Mouse (Mus musculus): ENCODE data around the gene Dclk1. TPM values are rescaled to one million over a fixed set of nuclear protein-coding genes. Genes with fewer than 3 reads are reported as not detected.

Gene Dclk1
- 2.0 TPM for polyA plus RNA-seq (2014; fragmentation: Illumina TruSeq; extraction: RNeasy Lipid Tissue Mini Kit (QIAGEN cat#74804); ENCODE audit: insufficient read depth, low read depth, low replicate concordance)

GRCm38 (mm10) chr3:55241730-55242421 is at the start of gene Dclk1:
TSS of gene Dclk1 (plus strand) at chr3:55242364.

GRCm38 (mm10) chr3:55472110-55472509 is 229.9 kb downstream of the Dclk1 start, which contains the start of gene Gm21954:
TSS of gene Gm21954 (minus strand) at chr3:55472210.

Other genes with a start within 250 kb of the Dclk1 start
- 0.71 TPM for gene Ccna1, start 186.9 kb upstream of the Dclk1 start, polyA plus RNA-seq (2014; fragmentation: Illumina TruSeq; extraction: RNeasy Lipid Tissue Mini Kit (QIAGEN cat#74804); ENCODE audit: insufficient read depth, low read depth, low replicate concordance)
- gene Spg20, start 130.3 kb upstream of the Dclk1 start, polyA plus RNA-seq (2014; fragmentation: Illumina TruSeq; extraction: RNeasy Lipid Tissue Mini Kit (QIAGEN cat#74804); ENCODE audit: insufficient read depth, low read depth, low replicate concordance): 14.5 TPM
- gene Ccdc169, start 105.0 kb upstream of the Dclk1 start, polyA plus RNA-seq (2014; fragmentation: Illumina TruSeq; extraction: RNeasy Lipid Tissue Mini Kit (QIAGEN cat#74804); ENCODE audit: insufficient read depth, low read depth, low replicate concordance): not detected
- gene Sohlh2, start 60.3 kb upstream of the Dclk1 start, polyA plus RNA-seq (2014; fragmentation: Illumina TruSeq; extraction: RNeasy Lipid Tissue Mini Kit (QIAGEN cat#74804); ENCODE audit: insufficient read depth, low read depth, low replicate concordance): not detected
- gene Gm21954, start 229.8 kb downstream of the Dclk1 start, polyA plus RNA-seq (2014; fragmentation: Illumina TruSeq; extraction: RNeasy Lipid Tissue Mini Kit (QIAGEN cat#74804); ENCODE audit: insufficient read depth, low read depth, low replicate concordance): not detected

Data from lung, adult 10 weeks (tissue).